Mouse (Mus musculus): Measurements from ENCODE around the gene Qtrt1. TPM values are rescaled to one million over a fixed set of nuclear protein-coding genes. Genes with fewer than 3 reads are reported as not detected.

Qtrt1 gene
- total RNA-seq (2021), result 10 to 100 TPM; 33.2 to 35.1 TPM

GRCm38 (mm10) chr9:21411669-21412550, at the start of gene Qtrt1:
Qtrt1 (plus strand) TSS chr9:21411837.
- DNase-seq (ENCODE audit: extremely low spot score in 1 of 2, low spot score in 2 of 2), result peak; percentile 92
- intact Hi-C loops (cut with DNase I), result loop anchor here (2.0 to 5.0 kb wide), 3 partner anchors 45 to 100 kb away; partner anchors contain the start of genes Ap1m2 and Ilf3

GRCm38 (mm10) chr9:21366541-21367220, 45.0 kb upstream of the Qtrt1 start:
- peak; percentile 53 to 64 for DNase-seq (ENCODE audit: extremely low spot score in 1 of 2, low spot score in 2 of 2)
- intact Hi-C loops (cut with DNase I), result loop anchor here (2.0 kb wide), 1 partner anchor 44 kb away; the partner anchor contains the start of gene Qtrt1

- peak; percentile 100 for DNase-seq (ENCODE audit: extremely low spot score in 1 of 2, low spot score in 2 of 2)
- intact Hi-C loops (cut with DNase I), result loop anchor here (2.0 kb wide), 1 partner anchor 43 kb away; the partner anchor contains the start of gene Qtrt1
These were observed 44.1 kb upstream of the Qtrt1 start, which contains the start of gene Ilf3 for GRCm38 (mm10) chr9:21367357-21368111. Ilf3 (plus strand) TSS chr9:21367871.

GRCm38 (mm10) chr9:21368131-21368584, 43.5 kb upstream of the Qtrt1 start:
- intact Hi-C loops (cut with DNase I), result no loop called here
- DNase-seq (ENCODE audit: extremely low spot score in 1 of 2, low spot score in 2 of 2), result peak; percentile 52 to 83

GRCm38 (mm10) chr9:21369080-21369479, 42.6 kb upstream of the Qtrt1 start:
- DNase-seq (ENCODE audit: extremely low spot score in 1 of 2, low spot score in 2 of 2), result no peak
- intact Hi-C loops (cut with DNase I), result no loop called here

GRCm38 (mm10) chr9:21370876-21371275, 40.8 kb upstream of the Qtrt1 start:
- no peak for DNase-seq (ENCODE audit: extremely low spot score in 1 of 2, low spot score in 2 of 2)
- intact Hi-C loops (cut with DNase I), result no loop called here

GRCm38 (mm10) chr9:21372508-21372907, 39.1 kb upstream of the Qtrt1 start:
- DNase-seq (ENCODE audit: extremely low spot score in 1 of 2, low spot score in 2 of 2), result no peak
- intact Hi-C loops (cut with DNase I), result no loop called here

- intact Hi-C loops (cut with DNase I), result no loop called here
- no peak for DNase-seq (ENCODE audit: extremely low spot score in 1 of 2, low spot score in 2 of 2)
These were observed 32.4 kb upstream of the Qtrt1 start for GRCm38 (mm10) chr9:21379195-21379594.

GRCm38 (mm10) chr9:21380868-21381267, 30.8 kb upstream of the Qtrt1 start:
- intact Hi-C loops (cut with DNase I), result no loop called here

GRCm38 (mm10) chr9:21383966-21384365, 27.7 kb upstream of the Qtrt1 start:
- intact Hi-C loops (cut with DNase I), result no loop called here
- DNase-seq (ENCODE audit: extremely low spot score in 1 of 2, low spot score in 2 of 2), result no peak

More at GRCm38 (mm10) chr9:21380868-21381267, 30.8 kb upstream of the Qtrt1 start:
- no peak for DNase-seq (ENCODE audit: extremely low spot score in 1 of 2, low spot score in 2 of 2)

GRCm38 (mm10) chr9:21392646-21393175, 18.9 kb upstream of the Qtrt1 start:
- intact Hi-C loops (cut with DNase I), result no loop called here

GRCm38 (mm10) chr9:21395692-21396091, 15.9 kb upstream of the Qtrt1 start:
- DNase-seq (ENCODE audit: extremely low spot score in 1 of 2, low spot score in 2 of 2), result no peak
- intact Hi-C loops (cut with DNase I), result no loop called here

More at GRCm38 (mm10) chr9:21392646-21393175, 18.9 kb upstream of the Qtrt1 start:
- no peak for DNase-seq (ENCODE audit: extremely low spot score in 1 of 2, low spot score in 2 of 2)

GRCm38 (mm10) chr9:21397170-21397569, 14.5 kb upstream of the Qtrt1 start:
- DNase-seq (ENCODE audit: extremely low spot score in 1 of 2, low spot score in 2 of 2), result no peak
- intact Hi-C loops (cut with DNase I), result no loop called here

GRCm38 (mm10) chr9:21401042-21401441, 10.6 kb upstream of the Qtrt1 start:
- DNase-seq (ENCODE audit: extremely low spot score in 1 of 2, low spot score in 2 of 2), result no peak
- intact Hi-C loops (cut with DNase I), result no loop called here

GRCm38 (mm10) chr9:21402764-21403253, 8.8 kb upstream of the Qtrt1 start:
- intact Hi-C loops (cut with DNase I), result no loop called here
- no peak for DNase-seq (ENCODE audit: extremely low spot score in 1 of 2, low spot score in 2 of 2)

- intact Hi-C loops (cut with DNase I), result no loop called here
- no peak for DNase-seq (ENCODE audit: extremely low spot score in 1 of 2, low spot score in 2 of 2)
These were observed 7.9 kb upstream of the Qtrt1 start for GRCm38 (mm10) chr9:21403745-21404144.

- intact Hi-C loops (cut with DNase I), result no loop called here
These were observed 6.1 kb upstream of the Qtrt1 start for GRCm38 (mm10) chr9:21405525-21405924.

GRCm38 (mm10) chr9:21407951-21408350, 3.7 kb upstream of the Qtrt1 start:
- intact Hi-C loops (cut with DNase I), result no loop called here

More at GRCm38 (mm10) chr9:21405525-21405924, 6.1 kb upstream of the Qtrt1 start:
- DNase-seq (ENCODE audit: extremely low spot score in 1 of 2, low spot score in 2 of 2), result no peak

More at GRCm38 (mm10) chr9:21407951-21408350, 3.7 kb upstream of the Qtrt1 start:
- no peak for DNase-seq (ENCODE audit: extremely low spot score in 1 of 2, low spot score in 2 of 2)

Data from left cerebral cortex, postnatal 10 days (tissue).